Mouse (Mus musculus) adrenal gland, postnatal 10 days (tissue): ENCODE data around the gene Kcnj6. TPM values are rescaled to one million over a fixed set of nuclear protein-coding genes. Genes with fewer than 3 reads are reported as not detected.

Source experiments
- DNase-seq: peaks from one replicate; pipeline ENCODE4 v3.0.0; 2021; ENCODE audit warnings: mixed read lengths
- total RNA-seq, 2 experiments: library from RNA; stranded (reverse); gene quantifications; 2 replicates each; pipeline ENCODE4 v1.2.3; 2021

Kcnj6 gene
- total RNA-seq, 2 experiments from 2014 or later = 0.33 to 0.64 TPM

DNA sequence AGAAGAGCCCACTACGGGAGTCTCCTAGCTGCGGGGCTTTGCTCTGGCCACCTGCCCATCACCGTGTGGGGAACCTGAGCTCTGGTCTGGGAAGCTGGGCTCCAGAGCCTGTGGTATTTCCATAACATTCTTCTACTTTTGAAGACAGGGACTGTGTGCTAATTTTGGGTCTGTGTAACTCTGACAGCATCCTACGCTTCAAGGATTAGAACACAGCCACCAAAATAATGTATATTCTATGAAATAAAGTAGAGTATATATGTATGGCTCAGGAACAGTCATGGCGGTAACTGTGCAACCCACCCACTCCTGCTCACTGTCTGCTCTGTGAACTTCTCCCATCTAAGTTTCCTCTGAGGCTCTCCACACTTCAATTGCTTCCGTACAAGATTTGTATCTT, 229.9 kb downstream of the Kcnj6 start:
- no peak for DNase-seq

- DNase-seq = no peak
Measured at GRCm38 (mm10) chr16:94765129-94765528, 232.4 kb downstream of the Kcnj6 start.

GRCm38 (mm10) chr16:94760732-94761131, 236.8 kb downstream of the Kcnj6 start:
- no peak for DNase-seq

DNA sequence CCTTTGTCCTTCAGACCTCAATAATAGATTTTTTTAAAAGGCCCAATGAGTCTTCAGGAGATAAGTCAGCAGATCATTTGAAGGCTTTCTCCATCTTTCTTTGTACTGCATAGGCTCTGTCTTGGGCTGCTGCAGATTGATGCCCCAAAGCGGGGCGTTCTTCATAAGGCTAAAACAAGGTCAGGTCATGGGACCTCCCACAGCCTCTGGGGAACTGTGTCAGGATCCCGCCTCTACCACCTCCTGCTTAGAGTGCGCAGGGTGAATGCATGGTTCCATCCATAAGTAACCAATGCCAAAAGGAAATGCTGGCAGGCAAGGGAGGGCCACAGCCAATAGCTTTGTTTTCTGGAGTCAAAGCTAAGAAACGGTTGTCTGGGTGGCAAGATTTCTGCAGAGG, 237.7 kb downstream of the Kcnj6 start:
- no peak for DNase-seq

DNA sequence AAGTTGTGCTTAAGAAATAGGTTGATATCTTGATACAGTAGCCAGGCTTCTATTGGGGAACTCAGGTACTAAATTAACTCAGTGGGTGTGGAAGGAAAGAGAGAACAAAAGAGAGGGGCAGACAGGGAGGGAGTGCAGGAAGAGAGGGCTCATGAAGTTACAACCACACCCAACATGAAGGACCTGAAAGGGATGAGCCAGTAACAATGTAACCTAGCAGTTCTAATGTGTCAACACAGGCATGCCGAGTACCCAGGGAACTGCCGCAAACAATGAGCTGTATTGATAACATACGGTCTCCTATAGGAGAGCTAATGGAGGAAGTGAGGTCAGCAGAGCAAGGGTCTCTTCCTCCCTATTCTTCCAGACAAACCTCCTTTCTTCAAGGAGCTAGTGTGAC, 238.9 kb downstream of the Kcnj6 start:
- DNase-seq = no peak

DNA sequence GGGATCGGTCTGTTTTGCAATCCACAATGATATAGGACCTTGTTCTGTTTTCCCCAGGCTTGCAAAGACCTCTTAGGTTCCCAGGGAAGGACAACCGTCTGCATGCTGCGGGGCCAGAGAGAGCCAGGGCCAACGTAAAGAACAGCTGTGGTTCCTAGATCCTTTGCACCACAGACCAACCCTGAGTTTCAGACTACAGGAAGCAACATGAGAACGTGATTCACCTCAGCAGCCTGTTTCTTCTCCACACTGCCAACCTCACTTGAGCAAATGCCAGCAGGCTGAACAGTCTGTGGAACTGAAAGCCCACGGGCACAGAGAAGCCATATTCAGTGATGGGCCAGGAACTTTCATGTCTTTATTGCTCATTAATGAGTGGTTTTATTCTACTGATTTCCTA, 241.1 kb downstream of the Kcnj6 start:
- no peak for DNase-seq

DNA sequence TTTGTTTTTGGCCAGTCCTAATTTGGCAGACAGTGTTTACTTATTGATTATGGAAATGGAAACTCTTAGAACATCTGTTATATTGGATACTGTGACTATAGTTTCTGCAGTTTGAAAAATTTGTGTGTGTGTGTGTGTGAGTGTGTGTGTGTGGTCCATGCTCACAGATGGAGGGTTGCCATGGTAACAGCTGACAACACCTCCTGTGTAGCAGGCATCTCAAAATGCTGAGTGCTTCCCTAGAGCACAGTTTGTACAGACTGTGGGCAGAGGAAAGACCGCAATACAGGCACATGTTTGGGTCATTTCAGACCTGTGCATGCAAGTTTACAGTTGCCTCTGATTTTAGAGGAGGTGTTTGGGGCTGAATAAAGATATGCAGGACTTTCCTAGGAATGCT, 244.0 kb downstream of the Kcnj6 start:
- no peak for DNase-seq

DNA sequence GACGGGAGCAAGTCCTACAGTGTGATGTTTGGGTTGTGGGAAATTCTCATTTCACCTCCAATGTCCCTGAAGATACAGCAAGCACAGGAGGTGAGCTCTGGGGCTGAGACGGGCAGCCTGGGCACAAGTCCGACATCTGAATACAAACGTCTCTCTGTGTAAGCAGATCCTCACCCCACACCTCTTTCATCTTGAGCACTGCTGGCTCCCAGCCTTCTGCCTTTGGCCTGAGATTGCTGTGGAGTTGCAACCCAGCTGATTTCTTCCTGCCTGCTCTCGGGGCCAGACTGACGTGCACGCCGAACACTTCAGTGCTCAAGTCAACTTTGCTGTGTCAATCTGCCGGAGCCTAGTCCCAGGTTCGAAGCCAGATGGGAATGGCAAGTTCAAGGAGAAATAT, 244.7 kb downstream of the Kcnj6 start:
- DNase-seq = no peak

- peak; percentile 64 for DNase-seq
Measured at GRCm38 (mm10) chr16:94745016-94745415, 252.5 kb downstream of the Kcnj6 start.

DNA sequence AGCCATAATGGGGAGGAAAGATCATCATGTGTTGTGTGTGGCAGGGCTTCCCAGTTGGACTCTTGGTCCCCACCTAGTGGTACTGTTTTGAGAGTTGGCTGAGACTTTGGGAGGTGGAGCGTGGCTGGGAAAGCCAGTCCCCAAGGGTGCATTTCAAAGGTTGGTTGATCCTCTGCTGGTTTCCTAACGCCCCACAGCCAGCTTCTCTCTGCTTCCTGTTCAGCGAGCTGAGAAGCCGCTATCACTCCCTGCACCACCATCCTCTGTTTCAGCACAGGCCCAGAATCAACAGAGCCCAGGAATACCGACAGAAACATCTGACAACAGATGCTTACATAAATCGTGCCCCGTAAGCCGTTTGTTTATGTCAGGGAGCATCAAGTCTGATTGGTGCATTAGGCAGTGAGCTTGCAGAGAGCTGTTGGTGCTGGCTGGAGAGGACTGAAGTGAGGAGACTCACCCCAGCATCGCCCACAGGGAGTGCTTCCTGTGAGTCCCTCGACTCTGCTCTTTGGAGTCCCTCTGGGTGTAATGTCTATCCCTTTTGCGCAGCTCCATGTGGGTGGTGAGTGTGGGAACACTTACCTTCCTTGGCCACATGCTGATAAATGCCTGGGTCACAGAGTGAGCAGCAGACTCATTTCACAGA, 253.5 kb downstream of the Kcnj6 start:
- peak; percentile 65 for DNase-seq

DNA sequence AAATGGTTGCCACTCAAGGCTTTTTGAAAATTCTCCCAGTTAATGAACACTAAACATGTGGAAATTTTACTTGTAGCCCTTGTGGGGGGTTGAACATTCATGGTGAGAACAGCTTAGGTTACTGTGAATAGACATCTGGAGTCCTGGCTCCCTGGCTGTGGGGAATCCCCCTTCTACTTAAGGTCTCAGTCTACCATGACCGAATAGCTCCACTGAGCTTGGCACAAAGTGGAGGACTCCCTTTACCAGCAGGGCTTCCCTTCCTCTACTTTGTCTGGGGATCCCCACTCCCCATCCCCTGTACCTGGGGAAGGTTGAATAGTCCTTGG, 260.2 kb downstream of the Kcnj6 start:
- no peak for DNase-seq

DNA sequence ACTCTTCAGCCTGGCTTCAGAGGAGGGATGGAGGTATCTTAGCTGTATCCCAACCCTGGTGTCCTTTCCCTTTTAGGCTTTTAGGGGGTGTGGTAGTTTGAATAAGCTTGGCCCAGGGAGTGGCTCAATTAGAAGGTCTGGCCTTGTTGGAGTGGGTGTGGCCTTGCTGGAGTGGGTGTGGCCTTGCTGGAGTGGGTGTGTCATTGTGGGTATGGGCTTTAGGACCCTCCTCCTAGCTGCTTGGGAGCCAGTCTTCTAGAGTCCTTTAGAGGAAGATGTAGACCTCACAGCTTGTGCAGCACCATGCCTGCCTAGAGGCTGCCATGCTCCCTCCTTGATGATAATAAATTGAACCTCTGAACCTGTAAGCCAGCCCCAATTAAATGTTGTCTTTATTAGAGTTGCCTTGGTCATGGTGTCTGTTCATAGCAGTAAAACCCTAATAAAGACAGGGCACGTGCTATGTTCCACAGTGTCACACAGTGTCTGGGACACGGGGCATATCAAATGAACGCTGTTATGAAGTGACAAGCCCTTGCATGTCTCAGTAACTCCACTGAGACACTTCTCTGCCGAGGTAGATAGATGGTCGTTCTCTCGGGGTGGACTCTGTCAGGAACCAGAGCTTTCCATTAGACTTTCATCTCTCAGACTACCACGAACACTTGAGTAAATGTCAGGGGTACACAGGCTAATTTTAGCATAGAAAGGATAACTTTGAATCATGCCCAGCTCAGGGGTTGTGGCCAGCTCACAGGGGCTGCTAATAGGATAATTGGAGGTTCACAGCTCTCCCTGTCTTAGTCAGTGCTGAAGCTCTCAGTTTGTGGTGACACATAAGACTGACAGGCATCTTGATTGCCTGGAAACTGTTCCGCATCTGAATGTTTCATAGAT, 260.8 kb downstream of the Kcnj6 start:
- no peak for DNase-seq

DNA sequence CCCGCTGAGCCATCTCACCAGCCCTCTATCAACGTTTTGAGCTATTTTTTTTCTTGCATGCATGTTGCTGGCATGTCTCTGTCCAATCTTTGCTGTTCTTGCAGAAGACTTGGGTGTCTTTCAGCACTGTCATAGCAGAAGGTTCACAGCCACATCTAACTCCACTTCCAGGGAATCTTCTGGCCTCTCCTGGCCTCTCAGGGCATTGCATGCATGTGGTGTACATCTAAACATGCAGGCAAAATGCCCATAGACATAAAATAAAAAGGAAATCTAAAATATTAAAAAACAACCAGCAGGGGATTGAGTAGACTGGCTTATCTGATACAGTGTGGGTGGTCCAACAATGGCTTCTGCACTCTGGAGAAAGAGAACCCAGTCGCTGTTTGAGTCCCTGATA, 262.0 kb downstream of the Kcnj6 start:
- no peak for DNase-seq

GRCm38 (mm10) chr16:94731027-94731426, 266.5 kb downstream of the Kcnj6 start:
- no peak for DNase-seq

- no peak for DNase-seq
Measured at GRCm38 (mm10) chr16:94729236-94729635, 268.3 kb downstream of the Kcnj6 start.

- peak; percentile 40 for DNase-seq
Measured at GRCm38 (mm10) chr16:94724747-94725211, 272.7 kb downstream of the Kcnj6 start.

GRCm38 (mm10) chr16:94724061-94724596, 273.4 kb downstream of the Kcnj6 start:
- peak; percentile 84 for DNase-seq

DNA sequence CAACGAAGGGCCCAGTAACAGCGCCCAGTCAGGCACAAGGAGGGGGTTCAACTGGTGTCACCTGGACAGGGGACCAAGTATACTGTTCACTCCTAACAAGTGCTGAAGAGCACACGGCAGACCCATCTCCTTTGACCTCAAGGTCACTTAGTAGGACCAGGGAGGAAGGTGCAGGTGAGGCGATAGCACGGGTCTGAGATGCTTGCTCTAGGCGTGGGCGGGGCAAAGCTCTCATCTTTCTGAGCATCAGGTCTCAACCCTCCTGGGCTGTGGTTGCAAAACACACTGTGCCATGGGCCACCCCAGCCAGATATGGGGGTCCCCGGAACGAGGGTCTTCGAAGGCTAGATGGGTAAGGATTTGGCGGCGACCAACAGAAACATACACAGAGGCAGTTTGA, 274.6 kb downstream of the Kcnj6 start:
- DNase-seq = no peak

GRCm38 (mm10) chr16:94721549-94722006, 275.9 kb downstream of the Kcnj6 start:
- no peak for DNase-seq

- no peak for DNase-seq
Measured at GRCm38 (mm10) chr16:94720476-94721153, 276.9 kb downstream of the Kcnj6 start.

GRCm38 (mm10) chr16:94719488-94719887, 278.0 kb downstream of the Kcnj6 start:
- no peak for DNase-seq

DNA sequence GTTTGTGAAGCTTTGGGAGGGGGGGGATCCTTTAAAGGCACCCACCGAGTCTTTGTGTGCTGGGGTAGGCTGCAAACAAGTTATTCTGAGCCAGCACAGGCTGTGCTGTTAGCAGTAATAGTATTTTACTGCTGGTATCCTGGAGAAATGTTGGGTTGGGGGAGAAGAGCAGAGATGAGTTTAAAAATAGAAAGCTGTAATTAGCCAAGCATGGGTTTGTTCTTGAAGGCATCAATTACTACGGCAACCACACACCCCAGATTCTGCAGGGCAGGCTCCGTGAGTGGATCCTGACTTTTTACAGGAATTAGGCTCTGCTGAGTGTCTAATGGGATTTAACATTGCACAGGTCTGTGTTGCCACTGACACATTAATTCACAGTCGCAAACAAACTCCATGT, 278.6 kb downstream of the Kcnj6 start:
- DNase-seq = no peak

DNA sequence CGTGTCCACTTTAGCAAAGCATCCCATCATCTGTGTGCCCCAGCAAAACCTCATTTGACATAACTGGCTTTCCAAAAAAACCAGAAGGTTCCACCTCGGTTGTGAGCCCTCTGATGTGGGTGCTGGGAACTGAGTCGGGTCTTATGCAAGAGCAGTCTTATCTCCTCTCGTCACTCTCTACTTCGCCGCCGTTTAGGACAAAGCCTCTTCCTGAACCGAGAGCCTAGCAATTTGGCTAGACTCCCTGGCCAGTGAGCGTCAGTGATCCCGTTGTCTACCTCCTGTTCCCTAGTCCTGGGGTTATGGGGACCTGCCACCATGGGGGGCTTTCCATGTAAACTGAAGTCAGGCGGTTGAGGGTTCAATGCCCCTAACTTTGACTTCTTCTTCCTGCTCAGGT, 280.4 kb downstream of the Kcnj6 start:
- no peak for DNase-seq
